Mouse (Mus musculus): ENCODE results near the gene Scube3. TPM values are rescaled to one million over a fixed set of nuclear protein-coding genes. Genes with fewer than 3 reads are reported as not detected.
"Not testable (repeated sequence)": the region's sequence is repeated elsewhere in the genome, so short reads cannot be mapped to it uniquely, and the experiment has no call there.

The Scube3 gene
- total and polyA plus RNA-seq, 3 experiments, result 0.22 TPM; not detected in 2

GRCm38 (mm10) chr17:28211921-28212341 is 70.0 kb downstream of the Scube3 start:
- DNase-seq (ENCODE audit: low spot score), result peak; percentile 53
- peak; percentile 56 for ATAC-seq (ENCODE audit: extremely low read depth, insufficient number of reproducible peaks, low FRiP score, poor library complexity, severe bottlenecking)
- no peaks in the 10 kb centered on the region for H3K27me3 ChIP-seq (ENCODE audit: insufficient read depth, low read length)
- H3K4me3 ChIP-seq (ENCODE audit: low read depth, low read length), result peak overlapping the region; percentile 54; the same call in 1 of the 2 replicates
- no peaks in the 10 kb centered on the region for H3K9me3 ChIP-seq (replicated peaks)
- peaks cover 74% of the 10 kb centered on the region for H3K4me1 ChIP-seq (ENCODE audit: insufficient read depth, low read depth, low read length)
- peak; percentile 50; the same call in 1 of the 2 replicates for TF ChIP-seq TAL1 (conservative IDR thresholded peaks at IDR 0.05; ENCODE audit: low read depth, low read length)
- no peak for TF ChIP-seq GATA1 (IDR thresholded peaks at IDR 0.05; ENCODE audit: borderline replicate concordance, low read length)
- H3K36me3 ChIP-seq (replicated peaks), result peaks cover 68% of the 10 kb centered on the region

GRCm38 (mm10) chr17:28212391-28212790 is 70.5 kb downstream of the Scube3 start:
- Histone ChIP-seq H3K4me1 (ENCODE audit: insufficient read depth, low read depth, low read length) (peaks cover 74% of the 10 kb centered on the region), H3K9me3 (replicated peaks) (no peaks in the 10 kb centered on the region), H3K36me3 (replicated peaks) (peaks cover 72% of the 10 kb centered on the region), H3K4me3 (ENCODE audit: low read depth, low read length) (peak overlapping the region; percentile 54; the same call in 1 of the 2 replicates), H3K27me3 (ENCODE audit: insufficient read depth, low read length) (no peaks in the 10 kb centered on the region)
- no peak for ATAC-seq (ENCODE audit: extremely low read depth, insufficient number of reproducible peaks, low FRiP score, poor library complexity, severe bottlenecking)
- TF ChIP-seq TAL1 (conservative IDR thresholded peaks at IDR 0.05; ENCODE audit: low read depth, low read length) (no peak), POLR2AphosphoS5 (IDR thresholded peaks at IDR 0.05; ENCODE audit: insufficient replicate concordance, low read depth, low read length) (no peak), CTCF (IDR thresholded peaks at IDR 0.05; ENCODE audit: low read depth, low read length) (no peak), GATA2 (IDR thresholded peaks at IDR 0.05; ENCODE audit: borderline replicate concordance, low read depth, low read length) (no peak), GATA1 (IDR thresholded peaks at IDR 0.05; ENCODE audit: borderline replicate concordance, low read length) (no peak)
- DNase-seq (ENCODE audit: low spot score), result no peak

- DNase-seq (ENCODE audit: low spot score) (no peak), ATAC-seq (ENCODE audit: extremely low read depth, insufficient number of reproducible peaks, low FRiP score, poor library complexity, severe bottlenecking) (no peak)
- Histone ChIP-seq H3K4me1 (ENCODE audit: insufficient read depth, low read depth, low read length) (peaks cover 73% of the 10 kb centered on the region), H3K36me3 (replicated peaks) (peaks cover 81% of the 10 kb centered on the region), H3K4me3 (ENCODE audit: low read depth, low read length) (no peak overlapping the region), H3K27me3 (ENCODE audit: insufficient read depth, low read length) (no peaks in the 10 kb centered on the region), H3K9me3 (replicated peaks) (no peaks in the 10 kb centered on the region)
- TF ChIP-seq GATA1 (IDR thresholded peaks at IDR 0.05; ENCODE audit: borderline replicate concordance, low read length) (no peak), CTCF (IDR thresholded peaks at IDR 0.05; ENCODE audit: low read depth, low read length) (peak; percentile 60)
Observed at GRCm38 (mm10) chr17:28213236-28213635, 71.3 kb downstream of the Scube3 start.

GRCm38 (mm10) chr17:28216791-28217190 is 74.8 kb downstream of the Scube3 start:
- no peaks in the 10 kb centered on the region for H3K9me3 ChIP-seq (replicated peaks)
- DNase-seq (ENCODE audit: low spot score), result no peak
- ATAC-seq (ENCODE audit: extremely low read depth, insufficient number of reproducible peaks, low FRiP score, poor library complexity, severe bottlenecking), result no peak
- no peaks in the 10 kb centered on the region for H3K27me3 ChIP-seq (ENCODE audit: insufficient read depth, low read length)
- no peak overlapping the region for H3K4me3 ChIP-seq (ENCODE audit: low read depth, low read length)
- H3K36me3 ChIP-seq (replicated peaks), result peaks cover 96% of the 10 kb centered on the region
- H3K4me1 ChIP-seq (ENCODE audit: insufficient read depth, low read depth, low read length), result peaks cover 50% of the 10 kb centered on the region
- TF ChIP-seq GATA1 (IDR thresholded peaks at IDR 0.05; ENCODE audit: borderline replicate concordance, low read length) (no peak), CTCF (IDR thresholded peaks at IDR 0.05; ENCODE audit: low read depth, low read length) (no peak), POLR2AphosphoS5 (IDR thresholded peaks at IDR 0.05; ENCODE audit: insufficient replicate concordance, low read depth, low read length) (no peak), GATA2 (IDR thresholded peaks at IDR 0.05; ENCODE audit: borderline replicate concordance, low read depth, low read length) (no peak), TAL1 (conservative IDR thresholded peaks at IDR 0.05; ENCODE audit: low read depth, low read length) (no peak)

- DNase-seq (ENCODE audit: low spot score) (no peak), ATAC-seq (ENCODE audit: extremely low read depth, insufficient number of reproducible peaks, low FRiP score, poor library complexity, severe bottlenecking) (no peak)
- Histone ChIP-seq H3K9me3 (replicated peaks) (no peaks in the 10 kb centered on the region), H3K4me1 (ENCODE audit: insufficient read depth, low read depth, low read length) (peaks cover 40% of the 10 kb centered on the region), H3K27me3 (ENCODE audit: insufficient read depth, low read length) (no peaks in the 10 kb centered on the region), H3K36me3 (replicated peaks) (peaks cover 95% of the 10 kb centered on the region), H3K4me3 (ENCODE audit: low read depth, low read length) (no peak overlapping the region)
- TF ChIP-seq POLR2AphosphoS5 (IDR thresholded peaks at IDR 0.05; ENCODE audit: insufficient replicate concordance, low read depth, low read length) (no peak), GATA2 (IDR thresholded peaks at IDR 0.05; ENCODE audit: borderline replicate concordance, low read depth, low read length) (no peak), TAL1 (conservative IDR thresholded peaks at IDR 0.05; ENCODE audit: low read depth, low read length) (no peak), GATA1 (IDR thresholded peaks at IDR 0.05; ENCODE audit: borderline replicate concordance, low read length) (no peak), CTCF (IDR thresholded peaks at IDR 0.05; ENCODE audit: low read depth, low read length) (no peak)
Observed at GRCm38 (mm10) chr17:28217721-28218649, 76.0 kb downstream of the Scube3 start.

GRCm38 (mm10) chr17:28222463-28222862 is 80.5 kb downstream of the Scube3 start:
- not testable (repeated sequence) for H3K4me3 ChIP-seq (ENCODE audit: low read depth, low read length); DNase-seq (ENCODE audit: low spot score); H3K9me3 ChIP-seq (replicated peaks); H3K27me3 ChIP-seq (ENCODE audit: insufficient read depth, low read length); ATAC-seq (ENCODE audit: extremely low read depth, insufficient number of reproducible peaks, low FRiP score, poor library complexity, severe bottlenecking)
- H3K4me1 ChIP-seq (ENCODE audit: insufficient read depth, low read depth, low read length), result peaks cover 50% of the 10 kb centered on the region
- H3K36me3 ChIP-seq (replicated peaks), result peaks cover 97% of the 10 kb centered on the region

All from G1E (cell line).